Mouse (Mus musculus) thymus, postnatal 4 days (tissue): ENCODE measurements around the gene Rnf214.

Source experiments
- DNase-seq: peaks from one replicate; pipeline ENCODE4 v3.0.0; 2021

Rnf214 gene

GRCm38 (mm10) chr9:45935628-45936210 is 29.0 kb upstream of the Rnf214 start, which contains the start of gene Tagln:
Tagln (minus strand) TSS chr9:45936058.
- no peak for DNase-seq

GRCm38 (mm10) chr9:45932571-45933415 is 26.1 kb upstream of the Rnf214 start:
- DNase-seq, result no peak

GRCm38 (mm10) chr9:45931958-45932357 is 25.2 kb upstream of the Rnf214 start:
- DNase-seq, result no peak

- no peak for DNase-seq
Measured at GRCm38 (mm10) chr9:45929285-45929684, 22.6 kb upstream of the Rnf214 start.

GRCm38 (mm10) chr9:45919895-45920294 is 13.2 kb upstream of the Rnf214 start:
- no peak for DNase-seq

GRCm38 (mm10) chr9:45917041-45917934 is 10.6 kb upstream of the Rnf214 start:
- no peak for DNase-seq

GRCm38 (mm10) chr9:45915659-45916058 is 8.9 kb upstream of the Rnf214 start:
- DNase-seq, result no peak

GRCm38 (mm10) chr9:45911673-45912072 is 5.0 kb upstream of the Rnf214 start:
- peak; percentile 80 for DNase-seq

- no peak for DNase-seq
Measured at GRCm38 (mm10) chr9:45910995-45911394, 4.3 kb upstream of the Rnf214 start.

- DNase-seq, result no peak
Measured at GRCm38 (mm10) chr9:45907078-45907428, 342 bp upstream of the Rnf214 start.

- DNase-seq, result no peak
Measured at GRCm38 (mm10) chr9:45905811-45906237, 887 bp downstream of the Rnf214 start.

- DNase-seq, result no peak
Measured at GRCm38 (mm10) chr9:45905196-45905595, 1.5 kb downstream of the Rnf214 start.

GRCm38 (mm10) chr9:45893681-45894080 is 13.0 kb downstream of the Rnf214 start:
- no peak for DNase-seq

GRCm38 (mm10) chr9:45877928-45878327 is 28.8 kb downstream of the Rnf214 start:
- DNase-seq, result peak; percentile 49

GRCm38 (mm10) chr9:45870265-45870664 is 36.4 kb downstream of the Rnf214 start:
- no peak for DNase-seq

- no peak for DNase-seq
Measured at GRCm38 (mm10) chr9:45869181-45869580, 37.5 kb downstream of the Rnf214 start.

- DNase-seq, result no peak
Measured at GRCm38 (mm10) chr9:45861813-45862212, 44.9 kb downstream of the Rnf214 start.

- no peak for DNase-seq
Measured at GRCm38 (mm10) chr9:45859364-45859763, 47.3 kb downstream of the Rnf214 start.

GRCm38 (mm10) chr9:45854136-45854535 is 52.6 kb downstream of the Rnf214 start:
- no peak for DNase-seq

- DNase-seq, result no peak
Measured at GRCm38 (mm10) chr9:45853695-45854094, 53.0 kb downstream of the Rnf214 start.

GRCm38 (mm10) chr9:45851776-45852175 is 54.9 kb downstream of the Rnf214 start:
- no peak for DNase-seq

- DNase-seq, result no peak
Measured at GRCm38 (mm10) chr9:45851330-45851729, 55.4 kb downstream of the Rnf214 start.

- DNase-seq, result no peak
Measured at GRCm38 (mm10) chr9:45850528-45851155, 56.1 kb downstream of the Rnf214 start.
